Mouse (Mus musculus): Measurements from ENCODE around the gene B4galt1.

GRCm38 (mm10) chr4:40873320-40873719, 19.5 kb upstream of the B4galt1 start:
- TF ChIP-seq CTCF (IDR thresholded peaks at IDR 0.05; ENCODE audit: control insufficient read depth, insufficient read depth, low read length): no peak
- TF ChIP-seq POLR2A (IDR thresholded peaks at IDR 0.05; ENCODE audit: borderline replicate concordance, control insufficient read depth, low read depth, low read length): no peak
